Mouse (Mus musculus) liver, embryonic 15.5 days (tissue): Measurements from ENCODE around the gene Atp5h. TPM values are rescaled to one million over a fixed set of nuclear protein-coding genes. Genes with fewer than 3 reads are reported as not detected.
"Not testable (repeated sequence)": the region's sequence is repeated elsewhere in the genome, so short reads cannot be mapped to it uniquely, and the experiment has no call there.

Experiments used
- ATAC-seq: fragments of 200-750 bp; cut with Nextera tagmentation; 2 replicates; pipeline ENCODE4 v1.8.0; 2017; ENCODE audit warnings: moderate number of reproducible peaks, mild to moderate bottlenecking, moderate library complexity; ENCODE audit not compliant: insufficient read depth
- H3K27ac ChIP-seq: fragments of 300-500 bp; sonication (generic); replicated peaks from 2 replicates; pipeline ENCODE4 v1.5.1; 2015; ENCODE audit warnings: mild to moderate bottlenecking, inconsistent platforms
- H3K27me3 ChIP-seq: fragments of 300-500 bp; sonication (generic); 2 replicates; pipeline ENCODE4 v1.6.1; 2015; ENCODE audit warnings: mild to moderate bottlenecking, inconsistent platforms
- H3K36me3 ChIP-seq: fragments of 300-500 bp; sonication (generic); replicated peaks from 2 replicates; pipeline ENCODE4 v1.6.1; 2015; ENCODE audit warnings: moderate library complexity, mild to moderate bottlenecking, inconsistent platforms
- H3K4me1 ChIP-seq: fragments of 300-500 bp; sonication (generic); replicated peaks from 2 replicates; pipeline ENCODE4 v1.6.1; 2015; ENCODE audit warnings: inconsistent platforms
- H3K4me2 ChIP-seq: fragments of 300-500 bp; sonication (generic); 2 replicates; pipeline ENCODE4 v1.6.1; 2015; ENCODE audit warnings: moderate library complexity, mild to moderate bottlenecking, inconsistent platforms
- H3K4me3 ChIP-seq: fragments of 300-500 bp; sonication (generic); replicated peaks from 2 replicates; pipeline ENCODE4 v1.5.1; 2015; ENCODE audit warnings: mild to moderate bottlenecking, inconsistent platforms
- H3K9ac ChIP-seq: fragments of 300-500 bp; sonication (generic); 2 replicates; pipeline ENCODE4 v1.6.1; 2015; ENCODE audit warnings: moderate library complexity, mild to moderate bottlenecking, inconsistent platforms
- H3K9me3 ChIP-seq: fragments of 300-500 bp; sonication (generic); replicated peaks from 2 replicates; pipeline ENCODE4 v1.6.1; 2016; ENCODE audit warnings: inconsistent platforms
- WGBS: fragments of 180-500 bp; shearing (Covaris S2); methylation state at CpG from one replicate; pipeline ENCODE4 v1.1.7; 2015; ENCODE audit warnings: mixed read lengths; ENCODE audit not compliant: insufficient replicate concordance; 5-methylcytosine and 5-hydroxymethylcytosine counted together
- polyA plus RNA-seq: library from polyadenylated mRNA; unstranded; fragments of >200 nt; fragmentation: Nextera tagmentation; extraction: Ambion mirVana; gene quantifications from 2 replicates; pipeline ENCODE4 v1.2.1, GENCODE M21; 2015

Gene Atp5h
- polyA plus RNA-seq, 1 experiment from 2014 or later: 509 TPM

GRCm38 (mm10) chr11:115393721-115394325 is 25.9 kb downstream of the Atp5h start:
- Histone ChIP-seq H3K27me3 (peaks cover 33% of the 10 kb centered on the region), H3K4me1 (no peaks in the 10 kb centered on the region), H3K9me3 (no peaks in the 10 kb centered on the region), H3K4me3 (no peak overlapping the region), H3K36me3 (no peaks in the 10 kb centered on the region), H3K27ac (no peak overlapping the region), H3K9ac (no peak overlapping the region), H3K4me2 (peak overlapping the region; percentile 38)
- WGBS: 66% methylated on average over 34 of the region's 34 CpGs
- ATAC-seq: no peak

DNA sequence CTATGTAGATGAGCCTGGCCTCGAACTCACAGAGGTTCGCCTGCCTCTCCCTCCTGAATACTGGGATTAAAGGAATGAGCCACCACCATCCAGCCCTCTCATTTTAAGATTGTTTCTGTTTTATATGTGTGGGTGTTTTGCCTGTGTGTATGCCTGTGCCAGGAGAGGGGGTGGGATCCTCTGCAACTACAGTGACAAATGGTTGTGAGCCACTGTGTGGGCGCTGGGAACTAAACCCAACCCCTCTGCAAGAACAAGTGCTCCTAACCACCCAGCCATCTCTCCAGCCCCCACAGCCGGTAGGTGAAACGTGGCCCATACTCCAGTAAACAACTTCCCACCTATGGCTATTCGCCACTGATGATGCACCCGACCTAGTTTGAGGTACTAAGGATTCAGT is 28.4 kb downstream of the Atp5h start:
- Histone ChIP-seq H3K36me3 (no peaks in the 10 kb centered on the region), H3K4me3 (no peak overlapping the region), H3K9ac (no peak overlapping the region), H3K4me1 (no peaks in the 10 kb centered on the region), H3K27me3 (peaks cover 28% of the 10 kb centered on the region), H3K9me3 (no peaks in the 10 kb centered on the region), H3K27ac (no peak overlapping the region), H3K4me2 (no peak overlapping the region)
- WGBS: 65% methylated on average over 7 of the region's 7 CpGs
- no peak for ATAC-seq

GRCm38 (mm10) chr11:115386859-115387258 is 32.9 kb downstream of the Atp5h start:
- not testable (repeated sequence) for H3K9me3 ChIP-seq, H3K36me3 ChIP-seq, H3K4me3 ChIP-seq, H3K9ac ChIP-seq, H3K4me1 ChIP-seq, ATAC-seq, H3K4me2 ChIP-seq, H3K27ac ChIP-seq
- 69% methylated on average over 3 of the region's 3 CpGs for WGBS
- peaks cover 36% of the 10 kb centered on the region for H3K27me3 ChIP-seq

DNA sequence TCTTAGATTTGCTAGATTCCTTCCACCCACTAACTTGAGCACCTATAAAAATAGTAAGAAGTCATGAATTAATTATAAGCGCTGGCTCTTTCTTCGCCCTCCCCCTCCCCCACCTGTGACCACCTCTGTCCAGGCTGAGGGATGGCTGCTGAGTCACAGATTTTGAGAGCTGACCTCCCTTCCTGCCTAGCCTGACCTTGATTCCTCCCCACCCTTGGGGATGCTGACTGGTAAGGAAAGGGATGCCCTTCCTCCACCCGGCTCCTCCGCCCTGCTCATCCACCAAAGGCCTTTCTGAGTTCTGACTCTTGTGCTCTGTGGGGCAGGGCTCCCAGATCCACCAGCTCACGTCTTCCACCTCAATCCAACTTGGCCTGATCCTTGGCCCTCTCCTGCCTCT is 35.2 kb downstream of the Atp5h start:
- H3K9ac ChIP-seq: no peak overlapping the region
- ATAC-seq: no peak
- H3K27me3 ChIP-seq: peaks cover 59% of the 10 kb centered on the region
- whole genome bisulfite sequencing: 74% methylated on average over 5 of the region's 5 CpGs
- H3K4me1 ChIP-seq: peaks cover 5% of the 10 kb centered on the region; the same call in 1 of the 2 replicates
- H3K9me3 ChIP-seq: no peaks in the 10 kb centered on the region
- H3K27ac ChIP-seq: peak overlapping the region; percentile 9; the same call in 1 of the 2 replicates
- H3K4me2 ChIP-seq: no peak overlapping the region
- H3K36me3 ChIP-seq: no peaks in the 10 kb centered on the region
- H3K4me3 ChIP-seq: no peak overlapping the region

DNA sequence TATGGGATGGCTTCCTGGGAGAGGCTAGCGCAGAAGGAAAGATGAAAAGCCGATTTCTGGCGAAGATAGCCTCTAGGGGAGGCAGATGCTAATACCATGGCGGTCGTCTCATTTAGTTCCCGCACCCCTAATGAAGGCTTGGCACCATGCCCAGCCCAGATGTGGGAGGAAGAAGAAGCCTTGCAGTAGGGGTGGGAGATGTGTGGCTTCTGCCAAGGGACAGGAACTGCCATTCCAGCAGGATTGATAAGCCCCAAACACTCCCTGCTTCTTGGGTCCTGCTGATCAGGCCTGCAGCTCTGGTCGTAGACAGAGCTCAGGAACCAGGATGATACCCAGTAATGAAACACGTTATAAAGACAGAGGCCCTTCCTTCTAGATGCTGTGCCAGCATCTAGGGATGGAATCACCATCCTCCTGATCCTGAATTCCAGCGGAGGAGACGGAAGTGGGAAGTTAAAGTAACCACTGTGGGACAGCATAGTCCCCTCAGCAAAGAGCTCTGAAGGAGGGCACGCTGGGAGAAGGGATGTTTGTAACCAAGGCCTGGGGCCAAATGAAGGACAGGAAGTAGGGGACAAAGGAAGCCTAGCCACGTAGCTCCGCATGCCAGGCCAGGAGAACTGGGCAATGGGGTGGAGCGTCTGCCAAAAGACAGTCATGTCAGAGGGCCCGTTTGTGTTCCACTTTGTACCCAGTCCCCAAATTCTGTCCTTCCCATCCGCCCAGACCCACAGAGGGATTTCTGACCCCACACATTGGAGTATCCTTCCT is 35.9 kb downstream of the Atp5h start:
- ATAC-seq: no peak
- Histone ChIP-seq H3K9me3 (no peaks in the 10 kb centered on the region), H3K27me3 (peaks cover 63% of the 10 kb centered on the region), H3K4me2 (0 out of 2 replicates have a peak overlapping the region, but pooled peaks have one; percentile 69), H3K27ac (peak overlapping the region; percentile 9; the same call in 1 of the 2 replicates), H3K4me1 (peaks cover 5% of the 10 kb centered on the region; the same call in 1 of the 2 replicates), H3K4me3 (no peak overlapping the region), H3K9ac (no peak overlapping the region), H3K36me3 (no peaks in the 10 kb centered on the region)
- 56% methylated on average over 16 of the region's 16 CpGs for WGBS

DNA sequence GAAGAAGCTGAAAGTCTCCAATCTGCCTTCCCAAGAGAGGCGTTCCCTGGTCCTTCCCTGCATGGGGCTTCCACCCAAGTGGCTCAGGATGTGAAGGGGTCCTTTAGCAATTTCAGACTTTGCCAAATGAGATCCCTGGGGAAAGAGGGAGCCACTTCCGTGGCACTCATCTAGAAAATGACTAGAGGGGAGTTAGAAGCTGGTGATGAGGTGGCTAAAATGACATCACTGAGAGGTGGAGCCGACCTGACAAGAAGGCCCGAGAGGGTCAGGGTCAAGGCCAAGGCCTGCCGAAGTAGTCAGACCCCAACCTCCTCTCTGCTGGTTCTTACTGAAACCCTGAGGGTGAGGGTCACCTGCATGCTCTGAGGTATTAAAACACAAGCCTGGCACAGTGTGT is 36.9 kb downstream of the Atp5h start:
- Histone ChIP-seq H3K27me3 (peaks cover 71% of the 10 kb centered on the region), H3K4me1 (peaks cover 5% of the 10 kb centered on the region; the same call in 1 of the 2 replicates), H3K4me3 (peak overlapping the region; percentile 55), H3K36me3 (no peaks in the 10 kb centered on the region), H3K27ac (no peak overlapping the region), H3K9ac (no peak overlapping the region), H3K9me3 (no peaks in the 10 kb centered on the region), H3K4me2 (peak overlapping the region; percentile 69)
- WGBS: 33% methylated on average over 5 of the region's 5 CpGs
- ATAC-seq: no peak

- H3K27me3 ChIP-seq: peaks cover 80% of the 10 kb centered on the region
- peaks cover 5% of the 10 kb centered on the region; the same call in 1 of the 2 replicates for H3K4me1 ChIP-seq
- H3K36me3 ChIP-seq: no peaks in the 10 kb centered on the region
- H3K4me3 ChIP-seq: peak within 1 kb of the TSS; percentile 55
- no peaks in the 10 kb centered on the region for H3K9me3 ChIP-seq
- no peak within 1 kb of the TSS for H3K27ac ChIP-seq
- peak; percentile 62 for ATAC-seq
- peak within 1 kb of the TSS; percentile 18; the same call in 1 of the 2 replicates for H3K9ac ChIP-seq
- under 1% methylated on average over 76 of the region's 76 CpGs for WGBS
- peak within 1 kb of the TSS; percentile 69 for H3K4me2 ChIP-seq
Observed at GRCm38 (mm10) chr11:115381743-115382539, 37.8 kb downstream of the Atp5h start, which contains the start of gene Cdr2l. Gene Cdr2l, plus strand, starts transcription at chr11:115381916.

- Histone ChIP-seq H3K4me3 (no peak overlapping the region), H3K9ac (no peak overlapping the region), H3K9me3 (no peaks in the 10 kb centered on the region), H3K36me3 (no peaks in the 10 kb centered on the region), H3K27me3 (peaks cover 84% of the 10 kb centered on the region), H3K27ac (no peak overlapping the region), H3K4me1 (peaks cover 5% of the 10 kb centered on the region; the same call in 1 of the 2 replicates), H3K4me2 (peak overlapping the region; percentile 69)
- 41% methylated on average over 9 of the region's 9 CpGs for WGBS
- no peak for ATAC-seq
Observed at GRCm38 (mm10) chr11:115381276-115381675, 38.5 kb downstream of the Atp5h start.

DNA sequence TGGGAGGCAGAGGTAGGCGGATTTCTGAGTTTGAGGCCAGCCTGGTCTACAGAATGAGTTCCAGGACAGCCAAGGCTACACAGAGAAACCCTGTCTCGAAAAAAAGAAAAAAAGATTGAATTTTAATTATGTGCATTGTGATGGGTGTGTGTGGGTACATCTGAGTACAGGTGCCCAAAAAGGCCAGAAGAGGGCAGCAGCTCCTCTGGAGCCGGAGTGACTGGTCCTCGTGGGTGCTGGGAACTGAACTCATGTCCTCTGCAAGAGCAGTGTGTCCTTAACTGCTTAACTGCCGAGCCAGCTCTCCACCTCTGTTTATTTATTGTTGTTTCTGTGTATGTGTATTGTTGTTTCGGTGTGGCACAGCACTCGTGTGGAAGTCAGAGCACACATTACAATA is 41.9 kb downstream of the Atp5h start:
- Histone ChIP-seq H3K27me3 (peaks cover 90% of the 10 kb centered on the region), H3K4me1 (peaks cover 9% of the 10 kb centered on the region; the same call in 1 of the 2 replicates), H3K9me3 (no peaks in the 10 kb centered on the region), H3K27ac (no peak overlapping the region), H3K36me3 (no peaks in the 10 kb centered on the region), H3K9ac (no peak overlapping the region), H3K4me3 (no peak overlapping the region), H3K4me2 (no peak overlapping the region)
- WGBS: 59% methylated on average over 7 of the region's 7 CpGs
- ATAC-seq: no peak

DNA sequence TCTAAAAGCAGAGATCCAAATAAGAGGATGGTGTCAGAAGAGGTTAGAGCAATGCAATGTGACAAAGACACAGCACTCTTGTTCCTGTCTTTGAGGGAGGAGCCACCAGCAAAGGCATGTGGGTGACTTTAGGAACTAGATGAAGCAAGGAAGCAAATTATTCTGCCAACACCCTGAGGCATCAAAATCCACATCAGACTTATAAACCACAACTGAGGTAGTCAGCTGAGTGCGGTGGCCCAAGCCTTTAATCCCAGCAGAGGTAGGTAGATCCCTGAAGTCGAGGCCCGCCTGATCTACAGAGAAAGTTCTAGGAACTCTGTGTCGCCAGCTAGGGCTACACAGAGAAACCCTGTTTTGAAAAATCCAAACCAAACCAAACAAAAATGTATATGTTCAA is 42.5 kb downstream of the Atp5h start:
- no peak overlapping the region for H3K27ac ChIP-seq
- 64% methylated on average over 4 of the region's 4 CpGs for WGBS
- no peak overlapping the region for H3K4me3 ChIP-seq
- ATAC-seq: no peak
- no peak overlapping the region for H3K4me2 ChIP-seq
- H3K4me1 ChIP-seq: peaks cover 5% of the 10 kb centered on the region; the same call in 1 of the 2 replicates
- no peaks in the 10 kb centered on the region for H3K36me3 ChIP-seq
- peaks cover 87% of the 10 kb centered on the region for H3K27me3 ChIP-seq
- no peak overlapping the region for H3K9ac ChIP-seq
- no peaks in the 10 kb centered on the region for H3K9me3 ChIP-seq

DNA sequence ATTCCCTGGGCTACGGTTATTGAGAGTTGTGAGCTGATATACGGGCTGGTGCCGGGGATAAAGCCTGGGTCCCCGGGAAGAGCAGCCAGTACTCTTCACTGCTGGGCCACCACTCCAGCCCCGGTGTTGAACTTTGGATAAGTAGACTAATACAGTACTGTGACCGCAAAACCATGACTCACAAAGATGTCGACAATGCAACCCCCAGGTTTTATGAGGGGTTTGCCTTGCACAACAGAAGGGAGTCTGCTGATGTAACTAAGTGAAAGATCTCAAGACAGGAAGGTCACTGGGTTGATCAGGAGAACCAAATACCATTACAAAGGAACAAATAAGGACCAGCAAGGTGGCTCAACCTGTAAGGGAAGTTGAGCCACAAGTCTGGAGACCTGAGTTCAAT is 43.0 kb downstream of the Atp5h start:
- Histone ChIP-seq H3K4me2 (no peak overlapping the region), H3K4me3 (no peak overlapping the region), H3K9me3 (no peaks in the 10 kb centered on the region), H3K4me1 (0 out of 2 replicates have a peak, but pooled peaks cover 3% of the 10 kb centered on the region), H3K36me3 (no peaks in the 10 kb centered on the region), H3K27ac (no peak overlapping the region), H3K27me3 (peaks cover 87% of the 10 kb centered on the region), H3K9ac (no peak overlapping the region)
- no peak for ATAC-seq
- 56% methylated on average over 7 of the region's 7 CpGs for WGBS
